Mouse (Mus musculus): Measurements from ENCODE around the gene Rfc5. TPM values are rescaled to one million over a fixed set of nuclear protein-coding genes. Genes with fewer than 3 reads are reported as not detected.
"Not testable (repeated sequence)": the region's sequence is repeated elsewhere in the genome, so short reads cannot be mapped to it uniquely, and the experiment has no call there.

Rfc5 gene
- total and polyA plus RNA-seq, 2 experiments from 2014 or later = 19.2 to 19.8 TPM

DNA sequence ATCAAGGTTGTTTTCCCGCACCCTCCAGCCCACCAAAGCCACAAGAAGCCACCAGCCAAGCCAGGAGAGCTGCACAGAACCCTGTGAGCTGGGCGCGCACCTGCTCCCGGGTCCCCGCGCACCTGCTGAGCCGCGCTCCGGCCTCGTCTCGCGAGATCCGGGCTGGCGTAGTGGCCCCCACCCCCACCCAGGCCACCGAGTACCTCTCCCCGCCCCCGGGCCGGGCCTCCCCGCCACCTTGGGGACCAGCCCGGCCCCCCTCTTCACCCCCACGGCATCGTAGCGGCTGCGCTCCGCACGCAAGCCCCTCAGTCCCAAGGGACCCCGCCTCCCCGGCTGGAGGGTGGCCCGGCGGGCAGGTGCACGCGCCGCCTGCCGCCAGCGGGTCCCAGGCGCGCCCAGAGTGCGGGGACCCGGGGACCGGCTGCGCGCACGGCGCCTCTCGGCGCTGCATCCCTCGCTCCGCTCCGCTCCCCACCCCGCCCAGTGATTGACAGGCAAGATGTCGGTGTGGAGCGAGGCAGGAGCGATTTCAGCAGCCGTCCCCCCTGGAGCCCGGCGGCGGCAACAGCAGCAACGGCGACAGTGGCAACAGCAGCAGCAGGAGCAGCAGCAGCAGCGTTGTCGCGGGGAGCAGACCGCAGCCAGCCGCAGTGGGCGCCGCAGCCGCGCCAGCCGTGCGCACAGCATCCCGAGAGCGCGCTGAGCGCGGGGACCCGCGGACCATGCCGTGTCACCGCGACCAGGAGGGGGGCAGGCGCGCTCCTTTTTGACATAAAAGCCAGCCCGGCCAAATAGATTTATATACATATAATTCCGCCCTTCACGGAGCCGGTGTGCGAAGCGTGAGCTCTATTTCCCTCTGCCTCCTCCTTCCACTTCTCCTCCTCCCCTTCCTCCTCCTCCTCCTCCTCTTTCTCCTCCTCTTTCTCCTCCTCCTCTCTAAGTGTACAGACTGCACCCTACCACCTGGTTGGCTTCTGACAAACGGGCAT lies 25.0 kb upstream of the Rfc5 start, which contains the start of gene Ksr2:
Gene Ksr2, plus strand, starts transcription at position 494 of the 995 bp plus-strand sequence.
- peak within 1 kb of the TSS; percentile 21 for H3K9ac ChIP-seq (replicated peaks; ENCODE audit: low read depth, low read length)
- H3K4me3 ChIP-seq (ENCODE audit: low read depth, low read length) = peak within 1 kb of the TSS; percentile 54
- no peaks in the 10 kb centered on the region; the same call in 1 of the 2 replicates for H3K4me1 ChIP-seq (ENCODE audit: control insufficient read depth, insufficient read depth)
- DNase-seq (ENCODE audit: low spot score) (no peak), ATAC-seq (ENCODE audit: insufficient read depth, low read depth) (peak; percentile 33; the same call in 1 of the 2 replicates)
- H3K4me2 ChIP-seq (ENCODE audit: low read depth, low read length) = peak within 1 kb of the TSS; percentile 94
- peaks cover 52% of the 10 kb centered on the region for H3K27me3 ChIP-seq (ENCODE audit: control insufficient read depth, insufficient read depth, low read length)
- no peaks in the 10 kb centered on the region for H3K9me3 ChIP-seq (replicated peaks; ENCODE audit: control insufficient read depth, low read length)
- TF ChIP-seq EP300 (IDR thresholded peaks at IDR 0.05; ENCODE audit: low read depth) (no peak), CTCF (IDR thresholded peaks at IDR 0.05; ENCODE audit: low read depth) (no peak)
- no peak within 1 kb of the TSS for H3K27ac ChIP-seq (ENCODE audit: low read depth)
- H3K36me3 ChIP-seq (replicated peaks; ENCODE audit: control insufficient read depth, insufficient read depth, low read length) = no peaks in the 10 kb centered on the region
- WGBS = 1% methylated on average over 89 of the region's 89 CpGs

DNA sequence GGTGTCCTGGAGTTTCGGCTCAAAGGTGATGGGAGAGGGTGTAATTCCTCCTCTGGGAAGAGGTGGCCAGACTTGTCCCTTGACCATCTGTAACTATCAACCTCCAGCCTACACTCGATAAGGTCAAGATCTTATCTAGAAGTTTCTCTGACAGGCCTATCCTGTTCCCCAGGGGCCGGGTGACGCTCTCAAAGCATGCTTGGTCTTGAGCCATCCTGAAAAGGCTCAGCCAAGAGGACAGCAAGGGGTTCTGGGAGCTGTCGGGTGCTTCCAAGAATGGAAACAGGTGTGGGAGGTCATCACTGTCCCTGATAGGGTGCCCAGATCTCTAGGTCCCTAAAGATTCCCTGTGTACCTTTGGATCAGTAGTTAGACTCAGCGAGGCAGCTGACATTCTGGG lies 20.5 kb upstream of the Rfc5 start:
- no peak overlapping the region for H3K27ac ChIP-seq (ENCODE audit: low read depth)
- peaks cover 27% of the 10 kb centered on the region for H3K27me3 ChIP-seq (ENCODE audit: control insufficient read depth, insufficient read depth, low read length)
- no peaks in the 10 kb centered on the region; the same call in 1 of the 2 replicates for H3K4me1 ChIP-seq (ENCODE audit: control insufficient read depth, insufficient read depth)
- no peak overlapping the region for H3K4me3 ChIP-seq (ENCODE audit: low read depth, low read length)
- H3K9me3 ChIP-seq (replicated peaks; ENCODE audit: control insufficient read depth, low read length) = no peaks in the 10 kb centered on the region
- H3K4me2 ChIP-seq (ENCODE audit: low read depth, low read length) = no peak overlapping the region
- ATAC-seq (ENCODE audit: insufficient read depth, low read depth) (no peak), DNase-seq (ENCODE audit: low spot score) (no peak)
- H3K9ac ChIP-seq (replicated peaks; ENCODE audit: low read depth, low read length) = no peak overlapping the region
- H3K36me3 ChIP-seq (replicated peaks; ENCODE audit: control insufficient read depth, insufficient read depth, low read length) = no peaks in the 10 kb centered on the region
- TF ChIP-seq CTCF (IDR thresholded peaks at IDR 0.05; ENCODE audit: low read depth) = no peak
- no peak for TF ChIP-seq EP300 (IDR thresholded peaks at IDR 0.05; ENCODE audit: low read depth)
- 37% methylated on average over 6 of the region's 6 CpGs for WGBS

DNA sequence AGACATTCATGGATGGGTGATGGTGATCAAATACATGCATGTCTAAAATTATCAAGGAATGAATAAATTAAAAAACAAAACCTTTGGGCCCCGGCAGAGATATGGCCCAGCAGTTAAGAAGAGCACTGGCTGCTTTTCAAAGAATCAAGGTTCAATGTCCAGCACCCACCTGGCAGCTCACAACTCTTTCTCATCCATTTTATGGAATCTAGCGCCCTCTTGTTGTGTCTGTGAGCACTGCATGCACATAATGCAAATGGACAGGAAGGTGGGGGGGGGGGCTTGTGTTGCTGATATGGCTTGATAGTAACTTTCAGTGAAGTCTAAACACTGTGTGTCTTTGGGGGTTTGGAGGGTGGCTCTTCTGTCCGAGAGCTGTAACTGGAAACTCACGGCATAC lies 19.4 kb upstream of the Rfc5 start:
- DNase-seq (ENCODE audit: low spot score) (no peak), ATAC-seq (ENCODE audit: insufficient read depth, low read depth) (no peak)
- H3K4me2 ChIP-seq (ENCODE audit: low read depth, low read length) = no peak overlapping the region
- no peaks in the 10 kb centered on the region for H3K9me3 ChIP-seq (replicated peaks; ENCODE audit: control insufficient read depth, low read length)
- H3K9ac ChIP-seq (replicated peaks; ENCODE audit: low read depth, low read length) = no peak overlapping the region
- H3K4me1 ChIP-seq (ENCODE audit: control insufficient read depth, insufficient read depth) = no peaks in the 10 kb centered on the region
- H3K27me3 ChIP-seq (ENCODE audit: control insufficient read depth, insufficient read depth, low read length) = peaks cover 15% of the 10 kb centered on the region
- no peak overlapping the region for H3K27ac ChIP-seq (ENCODE audit: low read depth)
- no peak overlapping the region for H3K4me3 ChIP-seq (ENCODE audit: low read depth, low read length)
- no peak for TF ChIP-seq EP300 (IDR thresholded peaks at IDR 0.05; ENCODE audit: low read depth)
- TF ChIP-seq CTCF (IDR thresholded peaks at IDR 0.05; ENCODE audit: low read depth) = peak; percentile 37
- 65% methylated on average over 4 of the region's 4 CpGs for WGBS
- H3K36me3 ChIP-seq (replicated peaks; ENCODE audit: control insufficient read depth, insufficient read depth, low read length) = no peaks in the 10 kb centered on the region

DNA sequence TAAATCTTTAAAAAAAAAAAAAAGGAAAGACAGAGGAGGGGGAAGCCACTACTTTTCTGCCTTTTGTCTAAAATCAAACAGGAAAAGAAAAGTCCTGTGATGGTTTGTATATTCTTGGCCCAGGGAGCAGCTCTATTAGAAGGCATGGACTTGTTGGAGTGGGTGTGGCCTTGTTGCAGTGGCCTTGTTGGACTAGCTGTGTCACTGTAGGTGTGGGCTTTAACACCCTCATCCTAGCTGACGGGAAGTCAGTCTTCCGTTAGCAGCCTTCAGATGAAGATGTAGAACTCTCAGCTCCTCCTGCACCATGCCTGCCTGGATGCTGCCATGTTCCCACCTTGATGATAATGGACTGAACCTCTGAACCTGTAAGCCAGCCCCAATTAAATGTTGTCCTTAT lies 15.8 kb upstream of the Rfc5 start:
- H3K36me3 ChIP-seq (replicated peaks; ENCODE audit: control insufficient read depth, insufficient read depth, low read length); H3K27me3 ChIP-seq (ENCODE audit: control insufficient read depth, insufficient read depth, low read length); H3K4me1 ChIP-seq (ENCODE audit: control insufficient read depth, insufficient read depth); H3K27ac ChIP-seq (ENCODE audit: low read depth); DNase-seq (ENCODE audit: low spot score); ATAC-seq (ENCODE audit: insufficient read depth, low read depth); H3K9ac ChIP-seq (replicated peaks; ENCODE audit: low read depth, low read length); H3K4me2 ChIP-seq (ENCODE audit: low read depth, low read length); H3K9me3 ChIP-seq (replicated peaks; ENCODE audit: control insufficient read depth, low read length); H3K4me3 ChIP-seq (ENCODE audit: low read depth, low read length): not testable (repeated sequence)
- WGBS = 80% methylated on average over 2 of the region's 2 CpGs

DNA sequence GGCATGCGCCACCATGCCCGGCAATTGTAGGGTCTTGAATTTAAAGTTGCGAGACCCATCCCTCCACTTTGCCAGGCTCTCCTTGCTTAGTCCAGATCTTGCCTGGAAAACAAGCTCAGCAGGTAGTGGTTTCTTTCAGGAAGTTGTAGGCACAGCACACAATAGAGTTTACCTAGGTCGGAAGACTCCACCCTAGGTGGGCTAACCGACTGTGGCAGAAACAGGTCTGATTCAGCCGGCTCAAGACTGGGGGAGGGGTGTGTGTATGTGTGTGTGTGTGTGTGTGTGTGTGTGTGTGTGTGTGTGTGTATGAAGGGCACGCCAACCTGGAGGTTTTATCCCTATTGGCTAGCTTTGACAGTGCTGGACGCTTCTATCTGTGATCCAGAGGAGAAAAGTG lies 14.8 kb upstream of the Rfc5 start:
- Histone ChIP-seq H3K4me1 (ENCODE audit: control insufficient read depth, insufficient read depth) (no peaks in the 10 kb centered on the region), H3K27ac (ENCODE audit: low read depth) (no peak overlapping the region), H3K36me3 (replicated peaks; ENCODE audit: control insufficient read depth, insufficient read depth, low read length) (no peaks in the 10 kb centered on the region), H3K4me2 (ENCODE audit: low read depth, low read length) (no peak overlapping the region), H3K9ac (replicated peaks; ENCODE audit: low read depth, low read length) (no peak overlapping the region), H3K4me3 (ENCODE audit: low read depth, low read length) (no peak overlapping the region), H3K9me3 (replicated peaks; ENCODE audit: control insufficient read depth, low read length) (no peaks in the 10 kb centered on the region), H3K27me3 (ENCODE audit: control insufficient read depth, insufficient read depth, low read length) (no peaks in the 10 kb centered on the region)
- DNase-seq (ENCODE audit: low spot score) = no peak
- ATAC-seq (ENCODE audit: insufficient read depth, low read depth) = no peak
- WGBS = 84% methylated on average over 8 of the region's 8 CpGs
- TF ChIP-seq EP300 (IDR thresholded peaks at IDR 0.05; ENCODE audit: low read depth) = no peak

Data from heart, postnatal 0 days (tissue).